Mouse (Mus musculus) monocyte, adult 5-6 weeks (primary cell): ENCODE measurements around the gene 4930544D05Rik. TPM values are rescaled to one million over a fixed set of nuclear protein-coding genes. Genes with fewer than 3 reads are reported as not detected.
A peak's percentile ranks its signal among the peaks of the same experiment; 100 is the strongest.
"Not testable (repeated sequence)": the region's sequence is repeated elsewhere in the genome, so short reads cannot be mapped to it uniquely, and the experiment has no call there.

Source experiments
- ATAC-seq: fragments of 153-309, 156-312 bp; replicated peaks from 2 replicates; pipeline ENCODE4 v1.8.0; 2017; ENCODE audit warnings: mild to moderate bottlenecking; ENCODE audit not compliant: low TSS enrichment, insufficient number of reproducible peaks, severe bottlenecking, poor library complexity, low FRiP score
- total RNA-seq: library from RNA; stranded (forward); fragments of 200-1000, 200-491, 200-594 nt; gene quantifications from 3 replicates; pipeline ENCODE4 v1.2.3, GENCODE M21; 2017

4930544D05Rik gene
- not detected in 3 replicates for total RNA-seq

DNA sequence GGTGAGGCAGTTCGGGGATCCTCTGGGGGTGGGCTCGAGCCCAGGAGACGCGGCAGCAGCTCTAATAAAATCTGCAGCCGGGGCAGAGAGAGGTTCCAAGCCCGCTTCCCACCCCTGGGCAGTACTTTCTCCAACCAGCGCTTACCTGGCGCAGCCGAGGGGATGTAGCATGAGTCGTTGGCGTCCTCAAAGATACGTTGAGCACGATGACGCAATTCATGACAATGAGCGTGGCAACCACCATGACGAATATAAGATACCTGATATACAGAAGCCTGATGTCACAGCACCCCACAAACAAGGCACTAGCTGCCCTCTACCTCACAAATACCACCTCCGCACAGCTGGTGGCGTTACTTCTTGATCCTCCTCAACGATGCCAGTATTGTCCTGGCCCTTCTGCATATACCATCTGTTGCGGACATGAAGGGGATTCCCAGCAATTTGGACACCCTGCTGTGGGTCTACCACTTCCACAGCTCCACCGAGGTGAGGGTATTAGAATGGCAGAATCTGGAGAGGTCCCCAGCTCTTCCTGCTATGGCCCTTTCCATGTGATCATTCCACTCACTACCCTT, at the start of gene 4930544D05Rik:
4930544D05Rik (plus strand) TSS at position 333 of the 578 bp plus-strand sequence.
- no peak for ATAC-seq

- no peak for ATAC-seq
These were observed 49.1 kb upstream of the 4930544D05Rik start for GRCm38 (mm10) chr11:70566586-70566985.

DNA sequence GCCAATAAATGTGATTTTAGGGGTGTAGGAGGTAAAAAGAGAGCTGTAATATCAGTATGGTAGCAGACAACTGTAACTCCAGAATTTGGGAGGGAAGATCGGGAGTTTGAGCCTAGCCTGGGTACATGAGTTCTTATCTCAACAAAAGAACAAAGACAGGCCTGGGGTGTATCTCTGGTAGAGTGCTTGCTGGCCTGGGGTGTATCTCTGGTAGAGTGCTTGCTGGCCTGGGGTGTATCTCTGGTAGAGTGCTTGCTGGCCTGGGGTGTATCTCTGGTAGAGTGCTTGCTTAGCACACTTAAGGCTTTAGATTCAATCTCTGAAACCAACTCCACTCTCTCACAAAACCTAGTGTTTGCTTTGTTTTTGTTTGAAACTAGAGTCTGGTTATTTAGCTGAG, 45.0 kb upstream of the 4930544D05Rik start:
- ATAC-seq, result not testable (repeated sequence)

DNA sequence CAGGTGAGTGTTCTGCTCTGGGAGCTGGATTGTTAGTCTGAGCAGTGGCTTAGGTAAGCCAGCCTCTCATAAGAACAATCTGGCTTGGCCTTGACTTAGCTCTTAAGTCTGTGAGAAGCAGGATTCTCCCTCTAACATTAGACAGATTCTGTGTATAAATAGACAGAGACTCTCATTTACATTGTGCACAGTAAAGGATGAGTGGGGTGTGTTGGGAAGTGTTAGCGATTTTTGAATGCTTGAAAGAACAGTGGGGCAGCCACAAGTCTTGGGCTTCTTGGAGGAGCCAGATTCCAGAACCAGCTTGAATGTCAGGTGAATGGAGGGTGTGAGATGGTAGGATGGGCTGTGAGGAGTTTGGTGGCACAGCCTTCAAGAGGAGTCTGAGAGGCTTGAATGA, 44.0 kb upstream of the 4930544D05Rik start:
- ATAC-seq, result no peak

DNA sequence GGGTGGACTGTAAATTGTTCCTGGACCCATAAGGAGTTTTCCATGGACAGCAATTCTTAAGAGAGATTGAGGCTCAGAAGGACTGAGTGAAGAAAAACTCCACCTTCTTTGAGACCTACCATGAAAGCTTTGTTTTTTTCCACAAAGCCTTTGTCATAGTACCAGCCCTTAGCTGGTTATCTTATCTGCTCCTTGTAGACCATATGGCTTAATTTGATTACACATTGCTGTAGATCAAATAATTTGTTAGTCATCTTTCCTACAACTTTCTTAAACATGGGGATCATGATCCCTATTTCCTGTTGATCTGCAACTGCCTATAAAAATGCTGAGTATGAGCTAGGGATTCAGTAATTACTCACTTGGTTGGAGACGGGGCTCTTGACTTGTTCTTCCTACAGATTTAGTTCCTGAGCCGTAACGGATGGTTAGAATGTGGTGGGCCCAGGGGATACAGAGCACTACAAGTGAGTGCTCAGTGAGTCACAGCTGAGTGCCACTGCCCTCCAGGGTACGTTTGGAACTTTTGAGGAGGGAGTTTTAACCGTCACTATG, 43.2 kb upstream of the 4930544D05Rik start:
- ATAC-seq, result no peak

- ATAC-seq, result no peak
These were observed 41.8 kb upstream of the 4930544D05Rik start for GRCm38 (mm10) chr11:70573872-70574271.

- no peak for ATAC-seq
These were observed 38.4 kb upstream of the 4930544D05Rik start for GRCm38 (mm10) chr11:70577201-70577600.

GRCm38 (mm10) chr11:70578962-70579361, 36.7 kb upstream of the 4930544D05Rik start:
- ATAC-seq, result no peak

- ATAC-seq, result 0 out of 2 replicates have a peak, but pooled peaks have one; percentile 46
These were observed 35.8 kb upstream of the 4930544D05Rik start for GRCm38 (mm10) chr11:70579710-70580357.

DNA sequence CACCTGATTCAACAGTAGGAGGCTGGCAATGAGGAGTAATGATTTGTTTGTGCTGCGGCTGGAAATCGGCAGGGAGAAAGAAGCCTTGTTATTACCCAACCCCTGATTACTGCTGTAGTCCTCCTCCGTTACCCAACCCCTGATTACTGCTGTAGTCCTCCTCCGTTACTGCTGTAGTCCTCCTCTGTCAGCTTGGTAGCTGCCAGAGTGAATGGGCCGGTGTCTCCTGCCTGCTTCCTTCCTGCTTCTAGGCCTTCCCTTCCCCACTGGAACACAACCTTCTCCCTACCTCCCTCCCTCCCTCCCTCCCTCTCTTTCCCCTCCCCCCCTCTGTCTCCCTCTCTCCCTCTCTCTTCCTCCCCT, 35.3 kb upstream of the 4930544D05Rik start:
- no peak; the same call in 1 of the 2 replicates for ATAC-seq

- no peak for ATAC-seq
These were observed 34.7 kb upstream of the 4930544D05Rik start for GRCm38 (mm10) chr11:70580921-70581320.

DNA sequence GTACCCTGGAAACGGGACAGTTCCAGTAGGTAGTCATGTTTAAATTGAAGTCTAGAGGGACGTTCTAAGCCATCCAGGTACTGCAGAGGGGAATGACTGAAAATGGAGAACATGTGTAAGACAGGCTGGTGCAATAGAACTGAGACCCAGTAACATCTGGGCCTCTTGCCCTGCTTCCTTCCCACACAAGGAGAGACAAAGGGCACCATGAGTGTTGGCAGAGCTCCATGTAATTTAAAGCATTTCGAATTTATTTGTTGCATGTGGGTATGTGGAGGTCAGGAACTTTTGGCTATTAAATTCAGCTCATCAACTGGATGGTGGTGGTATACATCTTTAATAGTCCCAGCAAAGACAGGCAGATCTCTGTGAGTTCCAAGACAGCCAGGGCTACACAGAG, 33.5 kb upstream of the 4930544D05Rik start:
- no peak for ATAC-seq

- no peak for ATAC-seq
These were observed 32.5 kb upstream of the 4930544D05Rik start for GRCm38 (mm10) chr11:70583022-70583714.

DNA sequence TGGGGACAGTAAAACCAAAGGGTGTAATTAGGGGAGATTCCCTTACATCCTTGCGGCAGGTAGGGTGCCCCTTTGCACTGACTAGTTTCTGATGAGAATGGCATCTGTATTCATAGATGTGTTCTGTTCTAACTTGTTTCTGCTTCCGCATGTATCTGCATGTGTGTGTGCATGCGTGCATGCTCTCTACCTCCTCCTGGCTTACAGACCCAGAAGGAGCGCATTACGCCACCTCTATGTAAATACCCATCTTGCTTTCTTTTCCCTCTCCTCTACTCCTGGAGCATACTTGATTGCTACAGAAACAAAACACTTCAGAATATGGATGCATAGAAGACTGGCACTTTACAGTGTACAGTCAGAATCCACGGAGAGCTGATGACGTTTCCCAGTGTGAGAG, 31.9 kb upstream of the 4930544D05Rik start:
- ATAC-seq, result no peak

DNA sequence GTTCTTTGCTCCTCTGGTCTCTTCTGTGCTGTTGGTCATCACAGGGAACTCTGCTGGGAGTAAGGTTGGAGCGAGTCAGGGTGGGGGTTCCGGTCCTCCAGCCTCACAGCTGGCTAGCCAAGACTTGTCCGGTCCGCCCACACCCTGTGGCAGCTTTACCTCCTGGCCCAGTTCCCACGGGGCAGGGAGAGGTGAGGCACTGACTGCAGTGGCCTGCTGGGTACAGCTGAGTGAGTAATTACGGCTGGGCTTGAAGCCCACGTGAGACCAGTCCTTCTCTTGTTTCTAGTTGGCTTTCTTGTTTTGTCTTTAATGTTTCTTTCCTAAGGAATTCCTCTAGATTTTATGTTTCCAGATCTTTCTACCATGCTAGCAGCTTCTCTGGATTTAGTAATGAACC, 30.2 kb upstream of the 4930544D05Rik start:
- no peak for ATAC-seq

- peak; percentile 36; the same call in 1 of the 2 replicates for ATAC-seq
These were observed 29.4 kb upstream of the 4930544D05Rik start for GRCm38 (mm10) chr11:70586261-70586660.

- ATAC-seq, result peak; percentile 41; the same call in 1 of the 2 replicates
These were observed 28.7 kb upstream of the 4930544D05Rik start for GRCm38 (mm10) chr11:70586954-70587353.

GRCm38 (mm10) chr11:70591733-70592132, 23.9 kb upstream of the 4930544D05Rik start:
- no peak for ATAC-seq

- ATAC-seq, result no peak
These were observed 21.2 kb upstream of the 4930544D05Rik start for GRCm38 (mm10) chr11:70594253-70594989.
